Mouse (Mus musculus) embryonic facial prominence, embryonic 10.5 days (tissue): ENCODE results near the gene Cers5. TPM values are rescaled to one million over a fixed set of nuclear protein-coding genes. Genes with fewer than 3 reads are reported as not detected.
"Not testable (repeated sequence)": the region's sequence is repeated elsewhere in the genome, so short reads cannot be mapped to it uniquely, and the experiment has no call there.

Source experiments
- DNase-seq: peaks from one replicate; pipeline ENCODE4 v3.0.0-alpha.2; 2017; ENCODE audit warnings: low spot score
- H3K27ac ChIP-seq: fragments of 300-500 bp; sonication (generic); replicated peaks from 2 replicates; pipeline ENCODE4 v1.5.1; 2016; ENCODE audit warnings: mild to moderate bottlenecking
- H3K27me3 ChIP-seq: fragments of 300-500 bp; sonication (generic); replicated peaks from 2 replicates; pipeline ENCODE4 v1.6.1; 2016; ENCODE audit warnings: low read depth, mild to moderate bottlenecking; ENCODE audit not compliant: poor library complexity, severe bottlenecking
- H3K36me3 ChIP-seq: fragments of 300-500 bp; sonication (generic); replicated peaks from 2 replicates; pipeline ENCODE4 v1.6.1; 2016; ENCODE audit warnings: mild to moderate bottlenecking, moderate library complexity
- H3K4me1 ChIP-seq: fragments of 300-500 bp; sonication (generic); 2 replicates; pipeline ENCODE4 v1.6.1; 2016
- H3K4me3 ChIP-seq: fragments of 300-500 bp; sonication (generic); 2 replicates; pipeline ENCODE4 v1.5.1; 2016; ENCODE audit warnings: mild to moderate bottlenecking, moderate library complexity
- H3K9me3 ChIP-seq: fragments of 300-500 bp; sonication (generic); 2 replicates; pipeline ENCODE4 v1.6.1; 2016; ENCODE audit warnings: mild to moderate bottlenecking
- WGBS: fragments of 180-500 bp; shearing (Covaris S2); methylation state at CpG from one replicate; pipeline ENCODE4 v1.1.7; 2016; 5-methylcytosine and 5-hydroxymethylcytosine counted together
- polyA plus RNA-seq: library from polyadenylated mRNA; unstranded; fragments of >200 nt; fragmentation: Nextera tagmentation; extraction: Ambion mirVana; gene quantifications from 2 replicates; pipeline ENCODE4 v1.2.1, GENCODE M21; 2016

Cers5 gene
- polyA plus RNA-seq, 1 experiment from 2014 or later = 63.8 TPM

DNA sequence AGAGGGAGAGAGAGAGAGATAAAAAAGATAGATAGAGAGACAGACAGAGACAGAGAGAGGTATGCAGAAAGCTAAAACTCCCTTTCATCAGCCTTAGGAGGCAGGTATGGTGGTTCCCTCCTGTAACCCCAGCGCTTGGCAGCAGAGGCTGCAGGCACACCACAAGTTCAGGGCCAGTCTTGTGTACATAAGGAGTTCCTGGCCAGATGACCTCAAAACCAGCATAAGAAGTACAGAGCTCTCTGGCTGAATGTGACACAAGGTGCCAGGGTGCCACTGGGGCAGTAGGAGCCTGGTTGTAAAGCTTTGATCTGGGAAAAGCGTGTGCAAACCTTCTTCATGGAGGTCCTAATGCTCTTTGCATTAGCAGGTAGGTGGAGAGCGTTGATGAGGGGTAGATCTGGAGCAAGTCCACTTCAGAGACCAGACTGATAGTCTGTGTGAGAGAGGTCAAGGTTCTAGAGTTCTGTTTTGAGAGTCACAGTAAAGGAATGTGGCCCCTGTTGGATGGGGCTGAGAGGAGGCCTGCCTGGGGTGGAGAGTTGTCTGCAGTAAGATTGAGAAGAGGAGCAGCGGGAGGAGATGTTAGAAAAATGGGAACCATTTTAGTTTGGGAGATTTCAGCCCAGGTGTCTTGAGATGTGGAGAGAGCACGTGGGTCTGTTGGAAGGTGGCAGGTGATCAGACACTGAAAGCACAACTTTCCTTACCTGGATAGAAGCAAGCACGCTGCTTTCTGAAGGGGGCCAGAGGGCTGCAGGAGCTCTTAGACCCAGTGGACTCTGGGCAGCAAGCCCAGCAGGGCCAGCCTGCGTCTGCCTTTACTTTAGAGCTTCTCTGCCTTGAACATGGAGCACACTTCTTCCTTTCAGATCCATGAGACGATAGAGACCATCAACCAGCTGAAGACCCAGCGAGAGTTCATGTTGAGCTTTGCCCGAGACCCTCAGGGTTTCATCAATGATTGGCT is 62.2 kb downstream of the Cers5 start:
- no peaks in the 10 kb centered on the region for H3K27me3 ChIP-seq
- H3K4me1 ChIP-seq = peaks cover 19% of the 10 kb centered on the region
- no peak for DNase-seq
- no peak overlapping the region for H3K4me3 ChIP-seq
- 94% methylated on average over 10 of the region's 10 CpGs for WGBS
- no peaks in the 10 kb centered on the region for H3K9me3 ChIP-seq
- H3K27ac ChIP-seq = no peak overlapping the region
- peaks cover 98% of the 10 kb centered on the region for H3K36me3 ChIP-seq

DNA sequence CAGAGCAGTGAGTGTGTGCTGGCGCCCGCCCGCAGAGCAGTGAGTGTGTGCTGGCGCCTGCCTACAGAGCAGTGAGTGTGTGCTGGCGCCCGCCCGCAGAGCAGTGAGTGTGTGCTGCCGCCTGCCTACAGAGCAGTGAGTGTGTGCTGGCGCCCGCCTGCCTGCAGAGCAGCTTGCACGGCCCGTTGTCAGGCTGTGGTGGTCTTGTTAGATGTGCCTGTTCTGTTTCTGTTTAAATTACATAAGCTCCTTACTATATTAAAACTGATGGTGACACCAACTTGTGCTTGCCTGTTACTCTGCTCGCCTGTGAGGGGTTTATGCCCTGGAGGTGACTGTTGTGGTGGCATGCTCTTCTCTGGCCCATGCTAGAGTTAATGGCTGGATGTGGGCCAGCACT is 64.5 kb downstream of the Cers5 start:
- DNase-seq = no peak
- H3K36me3 ChIP-seq = peaks cover 96% of the 10 kb centered on the region
- peaks cover 29% of the 10 kb centered on the region for H3K4me1 ChIP-seq
- H3K27me3 ChIP-seq = no peaks in the 10 kb centered on the region
- 94% methylated on average over 13 of the region's 13 CpGs for WGBS
- H3K27ac ChIP-seq = no peak overlapping the region
- no peak overlapping the region for H3K4me3 ChIP-seq
- H3K9me3 ChIP-seq = no peaks in the 10 kb centered on the region

DNA sequence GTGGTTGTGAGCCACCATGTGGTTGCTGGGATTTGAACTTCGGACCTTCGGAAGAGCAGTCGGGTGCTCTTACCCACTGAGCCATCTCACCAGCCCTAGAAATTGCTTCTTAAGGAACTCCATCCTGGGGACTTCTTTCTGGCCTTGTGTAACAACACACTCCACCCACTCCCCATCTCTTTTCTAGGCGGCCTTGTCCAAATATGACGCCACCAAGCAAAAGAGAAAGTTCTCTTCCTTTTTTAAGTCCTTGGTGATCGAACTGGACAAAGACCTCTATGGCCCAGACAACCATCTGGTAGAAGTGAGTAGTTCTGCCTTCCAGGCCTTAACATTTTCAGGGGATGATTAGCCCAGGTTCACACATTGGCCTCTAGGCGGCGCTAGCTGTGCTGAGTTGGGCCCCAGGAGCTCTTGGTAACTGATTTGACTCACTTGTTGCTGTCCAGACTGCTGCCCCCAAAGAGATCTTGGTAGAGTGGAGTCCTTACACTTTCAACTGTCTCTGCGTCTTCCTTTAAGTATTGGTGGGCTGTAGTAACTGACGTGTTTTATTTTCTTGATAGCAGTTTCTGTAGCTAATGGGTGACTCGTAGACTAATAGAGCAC is 67.1 kb downstream of the Cers5 start, which contains the start of gene Gm17349:
TSS of gene Gm17349 (minus strand) at position 51 of the 609 bp plus-strand sequence.
- no peaks in the 10 kb centered on the region for H3K27me3 ChIP-seq
- DNase-seq = peak; percentile 71
- H3K4me1 ChIP-seq = peaks cover 36% of the 10 kb centered on the region
- no peaks in the 10 kb centered on the region for H3K9me3 ChIP-seq
- H3K36me3 ChIP-seq = peaks cover 72% of the 10 kb centered on the region
- 61% methylated on average over 11 of the region's 11 CpGs for WGBS
- peak within 1 kb of the TSS; percentile 93 for H3K4me3 ChIP-seq
- peak within 1 kb of the TSS; percentile 75 for H3K27ac ChIP-seq

DNA sequence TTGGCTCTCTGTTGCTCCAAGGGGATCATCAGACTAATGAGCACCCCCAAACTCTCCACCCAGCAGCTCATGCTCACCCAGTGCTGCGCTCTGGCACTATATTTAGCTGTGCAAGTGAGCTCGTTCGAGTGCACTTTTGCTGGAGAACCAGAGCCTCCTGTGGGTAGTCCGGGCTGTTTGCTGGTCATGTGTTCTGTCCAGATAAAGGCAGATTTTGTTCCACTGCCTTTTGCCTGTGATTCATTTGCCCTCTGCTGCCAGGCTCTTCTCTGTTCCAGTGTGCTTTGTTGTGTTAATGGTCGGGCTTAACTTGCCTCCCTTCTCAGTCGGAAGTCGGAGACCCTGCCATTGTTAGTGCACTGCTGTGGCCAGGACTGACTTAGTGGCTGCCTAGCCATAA is 67.8 kb downstream of the Cers5 start:
- peaks cover 41% of the 10 kb centered on the region for H3K4me1 ChIP-seq
- no peak for DNase-seq
- peak overlapping the region; percentile 75 for H3K27ac ChIP-seq
- H3K4me3 ChIP-seq = peak overlapping the region; percentile 93
- peaks cover 66% of the 10 kb centered on the region for H3K36me3 ChIP-seq
- WGBS = 44% methylated on average over 7 of the region's 7 CpGs
- H3K9me3 ChIP-seq = no peaks in the 10 kb centered on the region
- no peaks in the 10 kb centered on the region for H3K27me3 ChIP-seq

DNA sequence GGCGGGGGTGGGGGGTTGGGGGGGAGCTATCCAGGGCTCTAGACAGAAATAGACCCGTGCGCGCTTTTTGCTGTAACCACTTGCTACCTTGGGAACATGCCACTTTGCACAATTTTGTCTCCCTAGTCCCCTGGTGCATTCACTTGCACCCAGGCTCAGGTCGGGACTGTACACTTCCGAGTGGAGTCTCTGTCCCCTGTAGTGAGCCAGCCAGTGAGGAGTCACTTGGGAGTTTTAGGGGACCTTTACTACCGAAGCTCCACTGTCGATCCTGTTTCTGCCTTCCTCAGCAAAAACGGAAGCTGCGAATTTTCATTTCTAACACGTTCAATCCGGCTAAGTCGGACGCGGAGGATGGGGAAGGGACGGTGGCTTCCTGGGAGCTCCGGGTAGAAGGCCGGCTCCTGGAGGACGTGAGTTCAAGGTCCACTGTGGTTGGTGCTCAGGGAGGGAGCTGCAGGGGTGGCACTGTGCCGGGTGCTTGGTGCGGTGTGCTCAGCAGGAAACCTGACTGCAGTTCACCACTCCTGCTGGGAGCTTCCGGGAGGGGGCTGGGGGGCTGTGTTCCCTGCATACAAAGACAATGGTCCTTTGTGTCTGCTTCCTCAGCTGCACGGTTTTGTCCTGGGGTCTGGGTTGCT is 68.5 kb downstream of the Cers5 start:
- H3K9me3 ChIP-seq = no peaks in the 10 kb centered on the region
- H3K27me3 ChIP-seq = 0 out of 2 replicates have a peak, but pooled peaks cover 5% of the 10 kb centered on the region
- H3K36me3 ChIP-seq = peaks cover 58% of the 10 kb centered on the region
- no peak for DNase-seq
- peak overlapping the region; percentile 93 for H3K4me3 ChIP-seq
- peaks cover 41% of the 10 kb centered on the region for H3K4me1 ChIP-seq
- WGBS = 24% methylated on average over 23 of the region's 23 CpGs
- H3K27ac ChIP-seq = peak overlapping the region; percentile 75

DNA sequence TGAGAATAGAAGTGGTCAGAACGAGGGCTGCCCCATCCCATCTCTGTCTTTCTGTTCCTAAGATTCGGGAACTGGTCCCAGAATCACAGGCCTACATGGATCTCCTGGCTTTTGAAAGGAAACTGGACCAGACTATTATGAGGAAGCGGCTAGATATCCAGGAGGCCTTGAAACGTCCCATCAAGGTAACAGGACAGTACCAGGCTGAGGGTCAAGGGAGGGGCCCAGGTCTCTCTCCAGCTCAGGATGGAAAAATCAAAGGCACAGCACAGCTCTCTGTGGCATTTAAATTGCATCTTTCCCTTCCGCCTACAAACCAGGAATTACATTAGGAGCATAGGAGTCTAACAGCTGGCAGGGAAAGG is 69.0 kb downstream of the Cers5 start:
- Histone ChIP-seq H3K27me3 (peaks cover 10% of the 10 kb centered on the region; the same call in 1 of the 2 replicates), H3K36me3 (peaks cover 53% of the 10 kb centered on the region), H3K27ac (peak overlapping the region; percentile 75), H3K9me3 (no peaks in the 10 kb centered on the region), H3K4me1 (peaks cover 45% of the 10 kb centered on the region), H3K4me3 (peak overlapping the region; percentile 93)
- DNase-seq = no peak
- 63% methylated on average over 5 of the region's 5 CpGs for whole genome bisulfite sequencing

DNA sequence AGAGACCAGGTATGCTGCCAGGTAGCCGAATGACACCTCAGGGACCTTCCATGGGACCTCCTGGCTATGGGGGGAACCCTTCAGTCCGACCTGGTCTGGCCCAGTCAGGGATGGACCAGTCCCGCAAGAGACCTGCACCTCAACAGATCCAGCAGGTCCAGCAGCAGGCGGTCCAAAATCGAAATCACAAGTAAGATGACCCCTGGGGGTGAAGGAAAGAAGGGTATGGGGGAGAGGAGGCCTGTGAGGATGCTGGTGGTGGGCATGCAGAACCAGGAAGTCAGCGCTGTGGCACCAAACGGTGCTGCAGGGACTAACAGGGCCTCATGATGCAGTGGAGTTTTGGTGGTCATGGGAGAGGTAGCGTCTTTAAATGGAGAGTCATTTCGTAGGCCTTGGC is 69.6 kb downstream of the Cers5 start:
- Histone ChIP-seq H3K27me3 (peaks cover 15% of the 10 kb centered on the region), H3K27ac (peak overlapping the region; percentile 100), H3K4me1 (peaks cover 48% of the 10 kb centered on the region), H3K9me3 (no peaks in the 10 kb centered on the region), H3K36me3 (peaks cover 48% of the 10 kb centered on the region), H3K4me3 (peak overlapping the region; percentile 93)
- no peak for DNase-seq
- WGBS = 62% methylated on average over 9 of the region's 9 CpGs

DNA sequence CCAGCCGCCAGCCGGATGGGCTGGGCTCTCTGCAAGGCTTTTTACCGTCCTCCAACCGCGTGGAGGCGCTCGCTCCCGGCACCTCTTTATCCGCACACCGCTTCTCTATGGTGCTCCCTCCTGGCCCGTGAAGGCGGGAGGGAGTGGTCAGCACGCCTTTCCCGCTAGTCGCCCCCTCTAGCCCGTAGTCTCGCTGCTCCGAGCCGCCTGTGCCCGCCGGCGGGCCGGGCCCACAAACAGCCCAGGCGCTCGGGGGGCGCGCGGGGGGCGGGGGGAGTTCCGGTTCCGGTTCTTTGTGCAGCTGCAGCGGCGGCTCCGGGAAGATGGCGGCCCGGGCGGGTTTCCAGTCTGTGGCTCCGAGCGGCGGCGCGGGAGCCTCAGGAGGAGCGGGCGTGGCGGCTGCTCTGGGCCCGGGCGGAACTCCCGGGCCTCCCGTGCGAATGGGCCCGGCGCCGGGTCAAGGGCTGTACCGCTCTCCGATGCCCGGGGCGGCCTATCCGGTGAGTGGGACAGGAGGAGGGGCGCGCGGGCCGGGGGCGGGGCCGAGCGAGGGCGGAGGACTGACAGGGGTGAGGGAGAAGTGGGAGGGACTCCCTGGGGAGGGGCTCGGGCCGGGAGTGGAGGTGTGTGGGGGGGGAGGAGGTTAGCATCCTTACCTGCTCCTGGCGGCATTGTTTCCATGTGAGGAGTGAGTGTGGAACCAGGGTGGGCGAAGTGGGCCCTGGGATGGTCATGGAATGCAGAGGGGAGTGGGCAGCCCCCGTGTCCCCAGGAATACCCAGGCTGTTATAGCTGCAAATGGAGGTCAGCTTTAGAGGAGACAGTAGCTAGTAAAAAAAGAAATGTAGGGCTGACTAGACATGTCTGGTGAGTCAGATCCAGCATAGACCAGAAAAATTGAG is 70.4 kb downstream of the Cers5 start, which contains the start of gene Smarcd1:
TSS of gene Smarcd1 (plus strand) at position 131 of the 902 bp plus-strand sequence.
- Histone ChIP-seq H3K27me3 (peaks cover 24% of the 10 kb centered on the region), H3K4me3 (peak within 1 kb of the TSS; percentile 93), H3K9me3 (no peaks in the 10 kb centered on the region), H3K4me1 (peaks cover 48% of the 10 kb centered on the region), H3K27ac (peak within 1 kb of the TSS; percentile 100), H3K36me3 (peaks cover 39% of the 10 kb centered on the region)
- WGBS = under 1% methylated on average over 71 of the region's 71 CpGs
- DNase-seq = peak; percentile 98

DNA sequence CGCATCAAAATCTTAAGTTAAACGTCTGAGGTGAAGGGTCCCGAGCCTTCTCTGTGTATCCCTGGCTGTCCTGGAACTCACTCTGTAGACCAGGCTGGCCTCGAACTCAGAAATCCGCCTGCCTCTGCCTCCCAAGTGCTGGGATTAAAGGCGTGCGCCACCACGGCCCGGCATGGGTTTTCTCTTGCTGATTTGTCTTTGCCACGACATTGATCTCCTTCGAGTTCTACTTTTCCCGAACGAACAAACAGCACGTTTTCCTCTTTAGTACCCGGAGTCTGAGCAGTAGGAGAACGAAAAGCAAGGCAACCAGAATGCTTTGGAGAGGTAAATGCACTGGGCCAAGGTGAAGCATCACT is 71.1 kb downstream of the Cers5 start:
- not testable (repeated sequence) for DNase-seq, H3K9me3 ChIP-seq
- peaks cover 33% of the 10 kb centered on the region for H3K36me3 ChIP-seq
- WGBS = 48% methylated on average over 16 of the region's 16 CpGs
- H3K4me1 ChIP-seq = peaks cover 48% of the 10 kb centered on the region
- peak overlapping the region; percentile 93 for H3K4me3 ChIP-seq
- peaks cover 30% of the 10 kb centered on the region for H3K27me3 ChIP-seq
- H3K27ac ChIP-seq = peak overlapping the region; percentile 100

DNA sequence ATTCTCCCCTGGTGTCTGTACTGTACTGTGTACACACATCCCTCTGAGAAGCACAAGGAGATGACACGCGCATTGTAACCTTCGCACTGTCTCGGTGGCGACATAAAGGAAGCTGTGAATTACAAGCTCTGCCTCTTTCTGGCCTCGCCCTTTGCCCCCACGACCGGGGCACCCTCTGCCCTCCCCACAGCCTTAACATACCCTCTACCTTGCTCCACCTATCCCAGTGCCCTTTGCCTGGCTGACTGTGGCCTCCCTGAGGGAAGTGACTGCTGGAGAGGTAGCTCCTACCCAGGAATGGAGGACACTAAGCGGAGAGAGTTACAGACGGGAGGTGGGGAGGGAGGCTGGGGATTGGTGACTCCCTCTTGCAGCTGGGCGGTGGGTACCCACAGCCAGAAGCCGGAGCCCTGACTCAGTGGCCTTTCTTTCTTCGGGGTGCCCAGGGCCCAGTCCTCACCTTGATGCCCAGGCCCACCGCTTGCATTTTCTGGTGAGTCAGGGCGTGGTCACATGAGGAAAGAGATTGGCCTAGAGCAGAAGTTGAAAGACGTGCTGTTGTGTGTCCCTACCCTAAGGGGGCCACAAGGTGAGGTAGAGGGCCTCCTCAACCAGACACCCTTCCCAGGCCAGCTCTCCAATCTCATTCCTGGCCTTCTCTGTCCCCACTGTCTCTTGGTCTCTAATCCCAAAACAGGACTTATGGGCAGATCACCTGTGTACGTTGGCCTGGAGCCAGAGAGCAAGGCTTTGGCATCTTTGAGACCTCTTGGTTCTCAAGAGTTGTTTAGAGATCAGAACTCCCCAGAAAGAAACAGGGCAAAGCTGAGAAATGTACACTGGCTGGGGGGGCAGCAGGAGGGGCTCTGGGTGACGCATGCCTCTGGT is 72.2 kb downstream of the Cers5 start:
- peaks cover 48% of the 10 kb centered on the region for H3K4me1 ChIP-seq
- H3K27ac ChIP-seq = 0 out of 2 replicates have a peak overlapping the region, but pooled peaks have one; percentile 100
- DNase-seq = no peak
- no peaks in the 10 kb centered on the region for H3K9me3 ChIP-seq
- 85% methylated on average over 18 of the region's 18 CpGs for WGBS
- 0 out of 2 replicates have a peak overlapping the region, but pooled peaks have one; percentile 1 for H3K4me3 ChIP-seq
- peaks cover 35% of the 10 kb centered on the region for H3K27me3 ChIP-seq
- peaks cover 23% of the 10 kb centered on the region for H3K36me3 ChIP-seq

DNA sequence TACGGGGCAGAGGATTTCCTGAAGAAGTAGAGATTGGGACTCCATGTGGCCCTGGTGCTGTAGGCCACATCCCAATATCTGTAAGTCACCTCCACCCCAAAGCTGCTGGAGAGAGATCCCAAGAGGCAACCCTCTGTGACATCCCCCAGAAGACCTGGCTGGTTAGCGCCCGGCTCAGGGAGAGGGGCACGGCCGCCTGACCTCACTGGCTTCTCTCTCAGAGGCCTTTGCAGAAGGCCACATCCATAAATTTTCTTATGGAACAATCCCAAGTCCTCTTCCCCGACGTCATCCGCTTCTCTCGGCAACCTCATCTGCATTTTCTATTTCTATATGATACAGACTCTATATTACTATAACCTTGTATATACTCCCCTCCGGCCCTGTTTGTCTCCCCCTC is 73.0 kb downstream of the Cers5 start:
- Histone ChIP-seq H3K27me3 (peaks cover 41% of the 10 kb centered on the region), H3K4me3 (no peak overlapping the region), H3K27ac (no peak overlapping the region), H3K4me1 (peaks cover 45% of the 10 kb centered on the region), H3K9me3 (no peaks in the 10 kb centered on the region), H3K36me3 (peaks cover 18% of the 10 kb centered on the region)
- DNase-seq = no peak
- WGBS = 87% methylated on average over 10 of the region's 10 CpGs
